Mouse (Mus musculus) adrenal gland, adult 18-20 months (tissue): ENCODE results near the gene Setdb2. TPM values are rescaled to one million over a fixed set of nuclear protein-coding genes. Genes with fewer than 3 reads are reported as not detected.
"Not testable (repeated sequence)": the region's sequence is repeated elsewhere in the genome, so short reads cannot be mapped to it uniquely, and the experiment has no call there.

Experiments used
- DNase-seq, 2 experiments: peaks; one replicate each; pipeline ENCODE4 v3.0.0; 2021 to 2022; ENCODE audit warnings: low spot score in 2 of 2
- long read RNA-seq, 2 experiments: library from polyadenylated mRNA; stranded (forward); transcript quantifications; one replicate each; pipeline ENCODE4 v2.0.0; 2021
- total RNA-seq, 2 experiments: library from RNA; stranded (reverse); gene quantifications; 1 replicate in 1 of 2; 2 replicates in 1 of 2; pipeline ENCODE4 v1.2.3; 2021

The Setdb2 gene
- 1 to 10 TPM; 3.8 to 4.7 TPM for total RNA-seq
- long read RNA-seq, experiment 1, partial matches to known transcripts = 0 of 5 reads
- long read RNA-seq, experiment 1, other reads (novel, unspliced or antisense) = 1 of 5 reads
- long read RNA-seq, experiment 2, partial matches to known transcripts = 0 of 6 reads
- long read RNA-seq, experiment 2, other reads (novel, unspliced or antisense) = 2 of 6 reads

GRCm38 (mm10) chr14:59440558-59441471 is at the start of gene Setdb2, which contains the start of gene Cab39l:
Gene Setdb2, minus strand, starts transcription at chr14:59440884.
Gene Cab39l, plus strand, starts transcription at chr14:59440972.
- peak; percentile 93 to 95 for DNase-seq

GRCm38 (mm10) chr14:59485247-59485810 is 44.6 kb upstream of the Setdb2 start:
- no peak for DNase-seq

- DNase-seq = peak in 1 of 2 experiments; percentile 3
Observed at GRCm38 (mm10) chr14:59478699-59479098, 38.0 kb upstream of the Setdb2 start.

DNA sequence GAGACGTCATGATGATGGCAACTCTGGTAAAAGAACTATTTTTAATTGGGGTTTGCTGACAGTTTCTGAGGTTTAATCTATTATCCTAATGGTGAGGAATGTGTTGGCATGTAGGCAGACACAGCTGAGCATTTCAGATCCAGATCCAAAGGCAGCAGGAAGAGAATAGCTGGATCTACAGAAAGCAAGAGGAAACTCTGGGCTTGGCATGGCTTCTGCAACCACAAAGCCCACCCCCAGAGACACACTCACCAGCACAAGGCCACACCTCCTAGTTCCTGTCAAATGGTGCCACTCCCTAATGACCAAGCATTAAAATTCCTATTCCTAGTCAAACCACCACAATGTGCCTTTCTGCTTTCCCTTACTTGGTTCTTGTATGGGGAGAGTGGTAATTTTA is 30.1 kb upstream of the Setdb2 start:
- no peak for DNase-seq

DNA sequence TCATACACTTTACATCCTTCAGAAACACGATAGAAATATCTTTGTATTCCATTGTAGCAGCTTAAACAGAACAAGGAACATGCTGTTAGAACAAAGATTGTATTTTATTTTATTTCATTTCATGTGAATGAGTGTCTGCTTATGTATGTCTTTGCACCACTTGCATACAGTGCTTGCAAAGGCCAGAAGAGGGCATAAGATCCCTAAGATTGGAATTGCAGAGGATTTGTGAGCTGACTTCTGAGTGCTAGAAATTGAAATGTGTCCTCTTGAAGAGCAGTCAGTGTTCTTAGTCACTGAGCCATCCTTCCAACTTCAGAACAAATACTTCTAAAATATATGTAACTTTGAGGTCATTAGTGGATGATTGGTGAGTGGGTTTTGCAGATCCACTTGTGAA is 27.1 kb upstream of the Setdb2 start:
- no peak for DNase-seq

DNA sequence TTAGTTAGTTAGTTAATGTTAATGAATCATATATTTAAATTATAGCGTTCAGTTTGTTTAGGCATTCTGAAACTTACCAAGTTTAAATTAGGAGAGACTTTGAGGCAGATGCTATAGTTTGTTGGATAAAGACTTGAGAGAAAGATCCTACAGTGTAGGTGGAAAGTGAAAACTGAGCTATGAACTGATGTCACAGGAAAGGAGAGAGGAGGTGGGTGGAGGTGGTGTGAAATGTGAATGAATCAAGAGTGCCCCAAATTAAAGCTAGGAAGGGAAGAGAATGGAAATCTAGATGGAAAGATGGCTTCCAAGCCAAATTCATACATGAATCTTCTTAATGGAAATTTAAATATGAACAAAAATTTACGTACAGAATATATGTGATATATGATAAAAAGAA is 25.8 kb upstream of the Setdb2 start:
- DNase-seq = no peak

GRCm38 (mm10) chr14:59447981-59448380 is 7.3 kb upstream of the Setdb2 start:
- DNase-seq = no peak

DNA sequence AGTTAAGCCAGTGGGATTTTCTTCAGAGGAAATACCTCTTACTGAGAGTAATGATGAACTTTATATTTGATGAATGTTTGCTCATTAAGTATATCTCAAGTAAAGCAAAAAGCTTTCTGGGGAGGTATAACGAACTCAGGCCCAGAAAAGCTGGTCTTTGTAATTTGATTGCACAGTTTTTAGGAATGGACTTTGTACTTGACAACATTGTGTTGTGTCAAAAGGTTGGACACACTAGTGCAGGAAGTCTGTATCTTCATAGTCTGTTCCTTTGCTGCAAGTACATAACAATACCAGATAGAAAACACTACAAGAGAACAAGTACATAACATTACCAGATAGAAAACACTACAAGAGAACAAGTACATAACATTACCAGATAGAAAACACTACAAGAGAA is 4.7 kb upstream of the Setdb2 start:
- DNase-seq = no peak

DNA sequence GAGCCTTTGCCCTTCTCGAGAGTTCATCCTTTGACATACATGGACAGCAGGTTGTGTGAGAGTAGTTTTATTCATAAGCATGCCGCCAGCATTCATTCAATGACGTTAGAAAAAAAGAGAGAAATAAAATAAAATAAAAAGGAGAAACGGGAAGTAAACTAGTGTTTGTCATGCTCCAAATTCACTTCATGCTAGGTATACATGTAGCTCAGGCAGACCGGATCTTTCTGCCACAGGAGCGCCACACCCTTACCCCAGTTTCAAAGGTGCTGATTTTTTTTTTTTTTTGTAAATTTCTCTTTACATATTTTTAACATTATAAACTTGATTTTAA is 755 bp upstream of the Setdb2 start:
- DNase-seq = no peak

- no peak for DNase-seq
Observed at GRCm38 (mm10) chr14:59440039-59440438, 645 bp downstream of the Setdb2 start.

GRCm38 (mm10) chr14:59438505-59438904 is 2.2 kb downstream of the Setdb2 start:
- DNase-seq = no peak

GRCm38 (mm10) chr14:59437398-59437797 is 3.3 kb downstream of the Setdb2 start:
- DNase-seq = no peak

- DNase-seq = no peak
Observed at GRCm38 (mm10) chr14:59435206-59435605, 5.5 kb downstream of the Setdb2 start.

- no peak for DNase-seq
Observed at GRCm38 (mm10) chr14:59433902-59434301, 6.8 kb downstream of the Setdb2 start.

DNA sequence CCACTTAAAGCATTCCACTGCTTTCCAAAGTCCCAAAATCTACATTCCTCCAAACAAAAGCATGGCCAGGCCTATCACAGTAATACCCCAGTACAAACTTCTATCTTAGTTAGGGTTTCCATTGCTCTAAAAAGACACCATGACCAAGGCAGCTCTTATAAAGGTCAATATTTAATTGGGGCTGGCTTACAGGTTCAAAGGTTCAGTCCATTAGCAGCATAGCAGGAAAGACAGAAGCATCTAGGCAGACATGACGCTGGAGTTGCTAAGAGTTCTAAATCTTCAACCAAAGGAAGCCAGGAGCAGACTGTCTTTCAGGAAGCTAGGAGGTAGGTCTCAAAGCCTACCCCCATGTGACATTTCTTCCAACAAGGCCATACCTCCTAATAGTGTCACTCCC is 10.1 kb downstream of the Setdb2 start:
- no peak for DNase-seq

DNA sequence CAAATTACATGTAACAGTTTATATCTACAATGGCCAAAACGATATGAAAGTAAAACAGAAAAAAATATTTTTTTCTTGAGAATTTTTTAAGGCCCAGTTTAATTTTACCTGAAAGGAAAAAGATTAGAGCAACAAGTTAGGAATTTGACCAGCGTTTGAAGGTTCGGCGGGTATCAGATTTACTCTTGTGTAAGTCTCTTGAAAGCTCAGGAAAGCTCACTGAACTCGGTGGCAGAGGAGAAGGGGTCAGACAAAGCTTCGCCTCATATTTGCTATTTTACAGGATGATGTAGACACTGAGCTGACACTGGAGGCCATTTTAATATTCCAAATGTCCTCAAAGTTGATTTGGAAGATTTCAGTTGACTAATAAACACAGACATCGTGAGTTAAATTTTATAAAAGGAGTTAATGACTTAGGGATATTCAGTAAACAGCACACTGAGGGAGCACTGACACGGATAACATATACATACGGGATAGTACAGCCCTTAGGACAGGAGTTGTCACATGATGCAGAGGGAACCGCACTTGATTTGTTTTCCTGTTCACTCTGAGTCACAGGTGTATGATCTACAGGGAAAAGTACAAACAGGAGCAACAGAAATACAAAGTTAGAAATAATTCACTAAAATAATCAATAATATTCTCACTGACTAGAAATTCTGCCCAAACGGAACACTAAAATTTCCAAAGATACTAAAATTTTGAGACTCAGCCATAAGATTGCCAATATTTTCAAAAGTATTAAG is 17.6 kb downstream of the Setdb2 start:
- no peak for DNase-seq

DNA sequence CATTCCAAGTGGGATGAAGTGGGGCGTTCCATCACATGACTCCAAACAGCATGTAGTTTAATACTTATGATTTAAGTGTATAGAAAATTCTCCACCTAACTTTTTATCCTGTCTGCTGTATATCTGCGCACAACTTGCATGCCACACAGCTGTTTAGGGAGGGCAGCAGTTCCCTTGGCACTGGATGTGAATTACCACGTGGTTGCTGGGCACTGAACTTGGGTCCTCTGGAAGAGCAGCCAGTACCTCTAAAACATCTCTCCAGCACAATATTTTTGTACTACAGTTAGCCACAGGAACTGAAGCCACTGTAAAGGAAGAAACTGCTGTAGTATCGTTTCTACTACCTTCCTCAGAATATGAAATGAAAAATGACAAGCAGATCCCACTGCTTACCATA is 22.5 kb downstream of the Setdb2 start:
- no peak for DNase-seq

DNA sequence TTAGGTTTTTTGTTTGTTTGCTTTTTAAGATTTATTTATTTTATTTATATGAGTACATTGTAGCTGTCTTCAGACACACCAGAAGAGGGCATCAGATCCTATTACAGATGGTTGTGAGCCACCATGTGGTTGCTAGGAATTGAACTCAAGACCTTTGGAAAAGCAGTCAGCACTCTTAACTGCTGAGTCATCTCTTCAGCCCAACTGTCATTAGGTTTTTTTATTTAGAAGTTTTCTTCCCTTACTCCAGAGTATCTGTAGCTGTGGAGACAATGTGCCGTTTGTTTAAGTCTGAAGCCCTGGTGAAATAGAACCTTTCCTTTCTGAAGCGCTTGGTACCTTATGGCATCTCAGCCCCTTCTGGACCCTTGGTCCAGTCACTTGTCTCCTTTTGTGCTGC is 25.7 kb downstream of the Setdb2 start:
- DNase-seq = not testable (repeated sequence)

- no peak for DNase-seq
Observed at GRCm38 (mm10) chr14:59396999-59397398, 43.7 kb downstream of the Setdb2 start.

DNA sequence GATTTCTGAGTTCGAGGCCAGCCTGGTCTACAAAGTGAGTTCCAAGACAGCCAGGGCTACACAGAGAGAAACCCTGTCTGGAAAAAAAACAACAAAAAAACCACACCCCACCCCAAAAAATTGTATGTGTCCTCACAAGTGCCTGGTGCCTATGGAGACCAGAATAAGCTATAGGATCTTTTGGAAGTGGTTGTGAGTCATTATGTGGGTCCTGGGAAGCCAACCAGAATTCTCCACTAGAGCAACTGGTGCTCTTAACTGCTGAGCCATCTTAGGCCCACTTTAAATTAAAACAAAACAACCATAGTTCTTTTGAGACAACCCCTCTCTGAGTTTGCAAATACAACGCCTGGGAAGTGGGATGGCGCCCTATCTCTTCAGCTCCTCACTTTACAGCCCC is 45.4 kb downstream of the Setdb2 start, which contains the start of gene Phf11c:
Gene Phf11c, minus strand, starts transcription at position 101 of the 400 bp plus-strand sequence.
- no peak for DNase-seq

DNA sequence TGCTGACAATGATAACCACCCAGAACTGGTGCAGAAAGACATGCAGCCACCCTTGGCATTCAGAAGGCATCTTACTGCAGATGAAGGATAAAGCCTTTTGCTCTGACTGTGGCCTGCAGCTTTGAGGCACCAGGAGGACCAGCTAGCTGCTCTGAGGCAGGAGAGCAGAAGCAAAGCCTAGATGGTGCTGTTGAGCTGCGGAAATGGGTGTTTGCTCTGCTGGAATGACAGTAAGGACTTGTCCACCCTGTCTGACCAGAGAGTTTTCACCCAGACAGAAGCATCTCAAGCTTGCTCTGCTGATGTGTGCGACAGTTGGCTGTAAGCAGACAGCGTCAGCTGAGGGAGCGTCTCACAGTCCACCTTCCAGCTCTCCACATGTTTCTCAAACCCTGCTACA is 50.5 kb downstream of the Setdb2 start:
- DNase-seq = not testable (repeated sequence)
